Mouse (Mus musculus) forebrain, embryonic 12.5 days (tissue): ENCODE results near the gene Galr2. TPM values are rescaled to one million over a fixed set of nuclear protein-coding genes. Genes with fewer than 3 reads are reported as not detected.

Source experiments
- ATAC-seq: fragments of 200-750 bp; cut with Nextera tagmentation; 2 replicates; pipeline ENCODE4 v1.8.0; 2017; ENCODE audit warnings: moderate TSS enrichment; ENCODE audit not compliant: low FRiP score
- H3K27ac ChIP-seq: fragments of 300-500 bp; sonication (generic); 2 replicates; pipeline ENCODE4 v1.5.1; 2016; ENCODE audit warnings: mild to moderate bottlenecking
- H3K27me3 ChIP-seq: fragments of 300-500 bp; sonication (generic); 2 replicates; pipeline ENCODE4 v1.6.1; 2016; ENCODE audit warnings: mild to moderate bottlenecking
- H3K36me3 ChIP-seq: fragments of 300-500 bp; sonication (generic); replicated peaks from 2 replicates; pipeline ENCODE4 v1.6.1; 2016; ENCODE audit warnings: mild to moderate bottlenecking
- H3K4me1 ChIP-seq: fragments of 300-500 bp; sonication (generic); 2 replicates; pipeline ENCODE4 v1.6.1; 2016
- H3K4me2 ChIP-seq: fragments of 300-500 bp; sonication (generic); 2 replicates; pipeline ENCODE4 v1.6.1; 2016; ENCODE audit warnings: mild to moderate bottlenecking, moderate library complexity
- H3K4me3 ChIP-seq: fragments of 300-500 bp; sonication (generic); replicated peaks from 2 replicates; pipeline ENCODE4 v1.5.1; 2016; ENCODE audit warnings: mild to moderate bottlenecking
- H3K9ac ChIP-seq: fragments of 300-500 bp; sonication (generic); 2 replicates; pipeline ENCODE4 v1.6.1; 2016; ENCODE audit warnings: mild to moderate bottlenecking
- H3K9me3 ChIP-seq: fragments of 300-500 bp; sonication (generic); 2 replicates; pipeline ENCODE4 v1.6.1; 2016
- WGBS: fragments of 180-500 bp; shearing (Covaris S2); methylation state at CpG from one replicate; pipeline ENCODE4 v1.1.7; 2016; 5-methylcytosine and 5-hydroxymethylcytosine counted together
- polyA plus RNA-seq: library from polyadenylated mRNA; unstranded; fragments of >200 nt; fragmentation: Nextera tagmentation; extraction: Ambion mirVana; gene quantifications from 2 replicates; pipeline ENCODE4 v1.2.1, GENCODE M21; 2016

Gene Galr2
- polyA plus RNA-seq, result 0.19 and 0.46 TPM in 2 replicates

GRCm38 (mm10) chr11:116280751-116281663 lies at the start of gene Galr2:
TSS of gene Galr2 (plus strand) at chr11:116280939.
- no peak for ATAC-seq
- Histone ChIP-seq H3K27ac (no peak within 1 kb of the TSS), H3K9me3 (0 out of 2 replicates have a peak, but pooled peaks cover 4% of the 10 kb centered on the region), H3K36me3 (no peaks in the 10 kb centered on the region), H3K4me3 (peak within 1 kb of the TSS; percentile 32), H3K4me2 (peak within 1 kb of the TSS; percentile 48), H3K9ac (0 out of 2 replicates have a peak within 1 kb of the TSS, but pooled peaks have one; percentile 12), H3K27me3 (peaks cover 64% of the 10 kb centered on the region), H3K4me1 (peaks cover 7% of the 10 kb centered on the region)
- WGBS, result 6% methylated on average over 48 of the region's 48 CpGs

- 0 out of 2 replicates have a peak overlapping the region, but pooled peaks have one; percentile 12 for H3K9ac ChIP-seq
- H3K4me2 ChIP-seq, result peak overlapping the region; percentile 21; the same call in 1 of the 2 replicates
- no peaks in the 10 kb centered on the region for H3K36me3 ChIP-seq
- 23% methylated on average over 17 of the region's 17 CpGs for WGBS
- no peak overlapping the region for H3K27ac ChIP-seq
- H3K4me3 ChIP-seq, result no peak overlapping the region
- peaks cover 54% of the 10 kb centered on the region for H3K27me3 ChIP-seq
- no peak for ATAC-seq
- no peaks in the 10 kb centered on the region for H3K9me3 ChIP-seq
- H3K4me1 ChIP-seq, result no peaks in the 10 kb centered on the region
These were observed 48.3 kb upstream of the Galr2 start for GRCm38 (mm10) chr11:116232427-116232826.

- no peaks in the 10 kb centered on the region for H3K9me3 ChIP-seq
- no peaks in the 10 kb centered on the region for H3K36me3 ChIP-seq
- no peak overlapping the region for H3K4me2 ChIP-seq
- H3K27ac ChIP-seq, result no peak overlapping the region
- H3K4me3 ChIP-seq, result no peak overlapping the region
- H3K9ac ChIP-seq, result no peak overlapping the region
- WGBS, result 91% methylated on average over 8 of the region's 8 CpGs
- peaks cover 69% of the 10 kb centered on the region for H3K27me3 ChIP-seq
- peaks cover 10% of the 10 kb centered on the region for H3K4me1 ChIP-seq
- ATAC-seq, result no peak
These were observed 45.8 kb upstream of the Galr2 start for GRCm38 (mm10) chr11:116234901-116235300.

GRCm38 (mm10) chr11:116237742-116238395 lies 42.9 kb upstream of the Galr2 start, which contains the start of gene Evpl:
TSS of gene Evpl (minus strand) at chr11:116238077.
- Histone ChIP-seq H3K27ac (no peak within 1 kb of the TSS), H3K9me3 (no peaks in the 10 kb centered on the region), H3K36me3 (no peaks in the 10 kb centered on the region), H3K4me2 (peak within 1 kb of the TSS; percentile 17; the same call in 1 of the 2 replicates), H3K27me3 (peaks cover 53% of the 10 kb centered on the region), H3K9ac (no peak within 1 kb of the TSS), H3K4me1 (peaks cover 10% of the 10 kb centered on the region), H3K4me3 (peak within 1 kb of the TSS; percentile 7; the same call in 1 of the 2 replicates)
- 13% methylated on average over 31 of the region's 31 CpGs for WGBS
- ATAC-seq, result no peak

- H3K4me3 ChIP-seq, result no peak overlapping the region
- H3K9ac ChIP-seq, result no peak overlapping the region
- H3K4me2 ChIP-seq, result no peak overlapping the region
- H3K36me3 ChIP-seq, result peaks cover 18% of the 10 kb centered on the region
- 0 out of 2 replicates have a peak, but pooled peaks have one; percentile 49 for ATAC-seq
- peaks cover 35% of the 10 kb centered on the region for H3K27me3 ChIP-seq
- WGBS, result 9% methylated on average over 7 of the region's 7 CpGs
- no peaks in the 10 kb centered on the region for H3K9me3 ChIP-seq
- H3K27ac ChIP-seq, result no peak overlapping the region
- H3K4me1 ChIP-seq, result peaks cover 10% of the 10 kb centered on the region
These were observed 40.9 kb upstream of the Galr2 start for GRCm38 (mm10) chr11:116239797-116240196.

GRCm38 (mm10) chr11:116241744-116242235 lies 38.9 kb upstream of the Galr2 start:
- no peak for ATAC-seq
- Histone ChIP-seq H3K4me2 (no peak overlapping the region), H3K27me3 (peaks cover 22% of the 10 kb centered on the region), H3K4me1 (peaks cover 10% of the 10 kb centered on the region), H3K9me3 (no peaks in the 10 kb centered on the region), H3K27ac (no peak overlapping the region), H3K9ac (no peak overlapping the region), H3K4me3 (no peak overlapping the region), H3K36me3 (peaks cover 38% of the 10 kb centered on the region)
- 55% methylated on average over 12 of the region's 12 CpGs for WGBS

GRCm38 (mm10) chr11:116244580-116244979 lies 36.2 kb upstream of the Galr2 start:
- no peak overlapping the region for H3K27ac ChIP-seq
- H3K9ac ChIP-seq, result no peak overlapping the region
- H3K36me3 ChIP-seq, result peaks cover 66% of the 10 kb centered on the region
- ATAC-seq, result no peak
- H3K4me2 ChIP-seq, result no peak overlapping the region
- WGBS, result 92% methylated on average over 8 of the region's 8 CpGs
- no peaks in the 10 kb centered on the region for H3K9me3 ChIP-seq
- H3K27me3 ChIP-seq, result no peaks in the 10 kb centered on the region
- H3K4me3 ChIP-seq, result no peak overlapping the region
- H3K4me1 ChIP-seq, result peaks cover 4% of the 10 kb centered on the region

- Histone ChIP-seq H3K4me1 (no peaks in the 10 kb centered on the region), H3K4me2 (no peak overlapping the region), H3K9me3 (no peaks in the 10 kb centered on the region), H3K27me3 (no peaks in the 10 kb centered on the region), H3K4me3 (no peak overlapping the region), H3K9ac (no peak overlapping the region), H3K36me3 (peaks cover 77% of the 10 kb centered on the region), H3K27ac (no peak overlapping the region)
- no peak for ATAC-seq
- 86% methylated on average over 6 of the region's 6 CpGs for WGBS
These were observed 35.1 kb upstream of the Galr2 start for GRCm38 (mm10) chr11:116245616-116246015.

- peaks cover 97% of the 10 kb centered on the region for H3K36me3 ChIP-seq
- no peaks in the 10 kb centered on the region for H3K9me3 ChIP-seq
- H3K27ac ChIP-seq, result no peak overlapping the region
- no peak overlapping the region for H3K9ac ChIP-seq
- 88% methylated on average over 14 of the region's 14 CpGs for WGBS
- H3K27me3 ChIP-seq, result no peaks in the 10 kb centered on the region
- no peak for ATAC-seq
- no peak overlapping the region for H3K4me2 ChIP-seq
- H3K4me3 ChIP-seq, result no peak overlapping the region
- no peaks in the 10 kb centered on the region for H3K4me1 ChIP-seq
These were observed 33.1 kb upstream of the Galr2 start for GRCm38 (mm10) chr11:116247502-116248222.

GRCm38 (mm10) chr11:116250898-116251297 lies 29.8 kb upstream of the Galr2 start:
- 95% methylated on average over 8 of the region's 8 CpGs for WGBS
- Histone ChIP-seq H3K4me2 (no peak overlapping the region), H3K4me1 (no peaks in the 10 kb centered on the region), H3K27me3 (no peaks in the 10 kb centered on the region), H3K9ac (no peak overlapping the region), H3K4me3 (no peak overlapping the region), H3K36me3 (peaks cover 97% of the 10 kb centered on the region), H3K9me3 (no peaks in the 10 kb centered on the region), H3K27ac (no peak overlapping the region)
- ATAC-seq, result no peak

- WGBS, result 83% methylated on average over 3 of the region's 3 CpGs
- no peak overlapping the region for H3K9ac ChIP-seq
- no peak for ATAC-seq
- peaks cover 97% of the 10 kb centered on the region for H3K36me3 ChIP-seq
- no peak overlapping the region for H3K4me3 ChIP-seq
- H3K4me1 ChIP-seq, result no peaks in the 10 kb centered on the region
- no peak overlapping the region for H3K4me2 ChIP-seq
- H3K9me3 ChIP-seq, result no peaks in the 10 kb centered on the region
- H3K27me3 ChIP-seq, result no peaks in the 10 kb centered on the region
- H3K27ac ChIP-seq, result no peak overlapping the region
These were observed 27.6 kb upstream of the Galr2 start for GRCm38 (mm10) chr11:116253076-116253600.
